Mouse (Mus musculus): ENCODE measurements around the gene Olfr1049. TPM values are rescaled to one million over a fixed set of nuclear protein-coding genes. Genes with fewer than 3 reads are reported as not detected.

Olfr1049 gene
- total RNA-seq (2023) = not detected

GRCm38 (mm10) chr2:86258228-86258627 lies at the start of gene Olfr1049:
Gene Olfr1049 (minus strand): TSS chr2:86258328.

DNA sequence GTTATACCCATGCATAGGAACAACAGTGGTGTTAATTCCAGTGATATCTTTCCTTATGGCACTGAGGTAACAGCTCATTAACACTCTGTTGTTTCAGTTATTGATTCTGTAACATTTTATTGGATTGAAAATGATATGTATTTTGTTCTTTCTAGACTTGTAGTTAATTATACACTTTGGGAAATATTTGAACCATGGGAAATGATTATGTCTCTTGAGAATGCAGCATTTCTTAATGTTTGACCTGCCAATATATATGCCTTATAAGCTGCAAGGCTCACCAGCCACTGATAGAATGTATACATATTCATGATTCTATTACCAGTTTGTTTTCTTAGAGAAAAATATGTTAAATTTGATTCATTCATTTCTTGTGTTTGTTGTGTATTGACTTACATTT lies 34.0 kb upstream of the Olfr1049 start, which contains the start of gene Olfr1052:
Gene Olfr1052, plus strand, starts transcription at position 301 of the 400 bp plus-strand sequence.

GRCm38 (mm10) chr2:86278988-86279387 lies 20.9 kb upstream of the Olfr1049 start, which contains the start of gene Olfr1051:
Gene Olfr1051 (minus strand): TSS chr2:86279088.

GRCm38 (mm10) chr2:86240189-86240588 lies 17.9 kb downstream of the Olfr1049 start, which contains the start of gene Olfr1048:
Gene Olfr1048 (minus strand): TSS chr2:86240289.

GRCm38 (mm10) chr2:86231301-86231700 lies 26.8 kb downstream of the Olfr1049 start, which contains the start of gene Olfr1047:
Gene Olfr1047 (minus strand): TSS chr2:86231401.

DNA sequence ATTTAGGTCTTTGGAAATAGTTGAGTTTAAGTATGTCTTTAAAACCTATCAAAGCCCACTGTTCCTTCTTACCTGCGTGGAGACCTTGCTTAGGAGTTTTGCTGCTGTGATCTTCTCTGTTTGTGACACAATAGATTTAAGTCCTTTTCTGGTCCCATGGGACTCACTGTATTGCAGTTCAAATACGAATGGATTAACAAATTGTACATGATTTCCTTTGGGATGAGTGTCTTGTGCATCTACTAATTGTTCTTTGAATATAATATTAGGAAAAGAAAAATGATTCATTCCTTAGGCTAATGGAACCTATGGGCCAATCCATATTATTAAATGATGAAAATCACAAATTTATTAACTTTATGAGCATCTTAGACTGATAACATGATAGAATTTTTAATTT lies 38.9 kb downstream of the Olfr1049 start, which contains the start of gene Olfr1046:
Gene Olfr1046, minus strand, starts transcription at position 101 of the 400 bp plus-strand sequence.

Other genes with a start within 250 kb of the Olfr1049 start
- gene Olfr1033, start 237.7 kb downstream of the Olfr1049 start, total RNA-seq (2023) = not detected
- gene Olfr1034, start 212.5 kb downstream of the Olfr1049 start, total RNA-seq (2023) = not detected
- not detected for gene Olfr1036, start 184.3 kb downstream of the Olfr1049 start, total RNA-seq (2023)
- gene Olfr1037, start 170.9 kb downstream of the Olfr1049 start, total RNA-seq (2023) = not detected
- not detected for gene Olfr1039, start 122.4 kb downstream of the Olfr1049 start, total RNA-seq (2023)
- gene Olfr1040, start 111.6 kb downstream of the Olfr1049 start, total RNA-seq (2023) = not detected
- not detected for gene Olfr1042, start 96.5 kb downstream of the Olfr1049 start, total RNA-seq (2023)
- not detected for gene Olfr1043, start 90.8 kb downstream of the Olfr1049 start, total RNA-seq (2023)
- gene Olfr1044, start 80.5 kb downstream of the Olfr1049 start, total RNA-seq (2023) = not detected
- not detected for gene Olfr52, start 72.6 kb downstream of the Olfr1049 start, total RNA-seq (2023)
- gene Olfr1045, start 55.3 kb downstream of the Olfr1049 start, total RNA-seq (2023) = not detected
- not detected for gene Olfr1046, start 39.0 kb downstream of the Olfr1049 start, total RNA-seq (2023)
- gene Olfr1047, start 26.9 kb downstream of the Olfr1049 start, total RNA-seq (2023) = not detected
- not detected for gene Olfr1048, start 18.0 kb downstream of the Olfr1049 start, total RNA-seq (2023)
- not detected for gene Olfr1051, start 20.8 kb upstream of the Olfr1049 start, total RNA-seq (2023)
- gene Olfr1052, start 34.1 kb upstream of the Olfr1049 start, total RNA-seq (2023) = not detected
- gene Olfr1053, start 57.0 kb upstream of the Olfr1049 start, total RNA-seq (2023) = not detected
- not detected for gene Olfr1054, start 77.1 kb upstream of the Olfr1049 start, total RNA-seq (2023)
- not detected for gene Olfr1055, start 92.0 kb upstream of the Olfr1049 start, total RNA-seq (2023)
- gene Olfr1056, start 104.1 kb upstream of the Olfr1049 start, total RNA-seq (2023) = not detected
- not detected for gene Olfr1057, start 120.1 kb upstream of the Olfr1049 start, total RNA-seq (2023)
- gene Olfr1058, start 130.2 kb upstream of the Olfr1049 start, total RNA-seq (2023) = not detected
- gene Olfr1061, start 155.7 kb upstream of the Olfr1049 start, total RNA-seq (2023) = not detected
- not detected for gene Olfr1062, start 168.4 kb upstream of the Olfr1049 start, total RNA-seq (2023)
- not detected for gene Olfr1065, start 192.3 kb upstream of the Olfr1049 start, total RNA-seq (2023)
- not detected for gene Olfr1066, start 197.9 kb upstream of the Olfr1049 start, total RNA-seq (2023)
- gene Olfr228, start 229.1 kb upstream of the Olfr1049 start, total RNA-seq (2023) = not detected